Mouse (Mus musculus) C3H10T1/2 (cell line): ENCODE measurements around the gene Me1. TPM values are rescaled to one million over a fixed set of nuclear protein-coding genes. Genes with fewer than 3 reads are reported as not detected.

Source experiments
- polyA plus RNA-seq, 2 experiments: library from polyadenylated mRNA; unstranded; fragments of >200 nt; fragmentation: generic; extraction: Trizol; gene quantifications; one replicate each; pipeline ENCODE4 v1.2.1; 2012; ENCODE audit warnings: missing spikeins in 2 of 2

Me1 gene
- polyA plus RNA-seq: 10 to 100 TPM in 1 of 2 experiments, 1 to 10 TPM in 1; 7.9 to 21.7 TPM

DNA sequence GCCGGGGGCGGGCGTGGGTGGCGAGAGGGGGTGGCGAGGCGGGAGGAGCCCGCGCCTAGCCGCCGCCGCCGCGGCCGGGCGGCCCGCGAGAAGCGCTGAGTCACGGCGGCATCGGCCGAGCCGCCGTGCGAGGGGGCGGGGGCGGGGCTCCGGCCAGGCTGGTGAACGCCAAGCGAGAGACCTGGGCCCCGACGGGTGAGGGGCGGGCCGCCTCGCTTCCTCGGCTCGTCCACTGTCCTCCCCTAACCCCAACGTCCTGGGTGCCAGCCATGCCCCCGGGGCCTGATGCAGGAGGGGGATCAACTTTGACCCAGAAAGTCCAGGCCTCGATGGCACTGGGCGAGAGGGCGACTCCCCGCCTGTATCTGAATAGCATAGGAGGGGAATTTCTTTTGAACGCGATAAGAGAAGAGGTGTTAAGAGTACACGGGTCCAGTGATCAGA lies at the start of gene Me1:
Gene Me1, minus strand, starts transcription at position 136 of the 444 bp plus-strand sequence.

DNA sequence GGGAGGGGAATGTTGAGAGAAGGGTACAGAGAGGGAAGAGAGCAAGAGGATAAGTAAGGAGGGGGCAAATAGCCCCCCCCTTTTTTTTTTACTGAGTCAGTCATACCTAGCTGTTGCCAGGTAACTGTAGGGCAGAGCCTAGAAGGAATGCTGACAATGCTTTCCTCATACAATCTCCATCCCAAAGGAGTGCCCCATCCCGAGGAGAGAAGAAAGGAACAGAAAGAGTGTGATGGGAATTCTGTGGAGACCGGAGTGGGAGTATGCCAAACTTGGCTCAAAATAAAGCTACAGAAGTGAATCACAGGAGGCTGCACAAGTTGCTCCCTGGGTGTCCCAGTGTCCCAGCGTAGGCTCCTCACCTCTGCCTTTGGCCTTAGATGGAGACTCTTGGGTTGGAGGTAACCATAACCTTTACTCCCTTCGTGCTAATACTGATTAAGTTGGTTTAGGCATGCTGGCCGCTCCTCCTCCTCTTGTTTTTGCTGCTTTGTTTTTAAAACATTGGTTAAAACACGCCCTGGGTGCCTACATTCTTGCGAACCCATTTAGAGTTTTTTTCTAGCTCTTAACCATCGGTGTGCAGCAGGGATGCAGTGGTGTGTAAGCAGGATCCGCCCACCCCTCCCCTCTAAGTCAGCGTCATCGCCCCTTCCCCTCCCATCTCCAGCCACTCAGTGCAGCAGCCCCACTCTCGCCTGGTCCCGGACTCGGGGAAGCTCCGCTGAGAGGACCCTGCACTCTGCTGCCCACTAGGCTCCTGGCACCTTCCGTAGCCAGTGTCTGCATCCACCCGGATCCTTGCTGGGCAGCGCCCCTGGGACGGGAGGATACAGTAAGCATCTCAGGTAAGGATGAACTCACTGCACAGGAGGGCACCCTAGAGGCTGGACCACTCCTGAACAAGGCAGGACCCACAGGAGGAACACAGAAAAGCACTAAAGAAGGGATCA lies 47.5 kb upstream of the Me1 start, which contains the start of gene Prss35:
Gene Prss35, plus strand, starts transcription at position 691 of the 953 bp plus-strand sequence.

GRCm38 (mm10) chr9:86571540-86572135 lies 124.1 kb downstream of the Me1 start, which contains the start of the genes Pgm3 and Rwdd2a:
Pgm3 (minus strand) TSS chr9:86571842.
Rwdd2a (plus strand) TSS chr9:86571991.

Other genes with a start within 250 kb of the Me1 start
- 1 to 10 TPM; 1.4 to 3.2 TPM for gene Ube2cbp, start 231.0 kb downstream of the Me1 start, polyA plus RNA-seq
- gene Dop1a, start 228.8 kb downstream of the Me1 start, polyA plus RNA-seq: 1 to 10 TPM in 1 of 2 experiments, under 1 TPM in 1; 0.22 to 4.2 TPM
- gene Pgm3, start 124.1 kb downstream of the Me1 start, polyA plus RNA-seq: 1 to 10 TPM; 1.9 to 7.8 TPM
- 1 to 10 TPM in 1 of 2 experiments, under 1 TPM in 1; 0.09 to 1.5 TPM for gene Rwdd2a, start 124.0 kb downstream of the Me1 start, polyA plus RNA-seq
- under 1 TPM in 1 of 2 experiments, not detected in 1; 0.11 TPM for gene Prss35, start 47.7 kb upstream of the Me1 start, polyA plus RNA-seq
- gene Snap91, start 184.7 kb upstream of the Me1 start, polyA plus RNA-seq: under 1 TPM in 1 of 2 experiments, not detected in 1; 0.01 TPM